Mouse (Mus musculus): ENCODE measurements around the gene Bbx. TPM values are rescaled to one million over a fixed set of nuclear protein-coding genes. Genes with fewer than 3 reads are reported as not detected.
A peak's percentile ranks its signal among the peaks of the same experiment; 100 is the strongest.

Gene Bbx
- polyA plus RNA-seq, 1 experiment from 2014 or later: 54.4 TPM

DNA sequence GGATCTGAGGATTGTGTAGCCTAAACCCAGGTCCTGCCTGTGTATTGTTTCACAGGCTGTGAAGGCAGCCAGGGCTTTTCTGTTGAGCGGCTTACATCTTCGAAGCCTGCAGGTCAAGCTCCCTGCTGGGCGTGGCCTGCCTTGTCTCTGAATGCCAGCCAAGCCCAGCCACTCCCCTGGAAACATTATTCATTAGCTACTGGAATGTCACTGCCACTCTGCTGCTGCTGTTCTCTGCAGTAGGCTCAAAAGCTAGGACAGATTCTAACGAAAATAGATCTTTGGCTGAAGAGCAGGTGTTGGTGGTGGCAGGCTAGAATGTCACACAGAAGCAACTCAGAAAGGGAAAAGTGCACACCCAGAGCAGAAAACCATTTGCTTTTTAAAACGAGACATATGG is 247.1 kb downstream of the Bbx start:
- H3K9me3 ChIP-seq: no peaks in the 10 kb centered on the region
- peaks cover 16% of the 10 kb centered on the region for H3K4me1 ChIP-seq
- H3K4me2 ChIP-seq (replicated peaks): no peak overlapping the region
- 19% methylated on average over 5 of the region's 5 CpGs for WGBS
- peak; percentile 52; the same call in 1 of the 2 replicates for ATAC-seq (ENCODE audit: insufficient number of reproducible peaks, insufficient read depth, low FRiP score, low TSS enrichment)
- H3K36me3 ChIP-seq: no peaks in the 10 kb centered on the region
- no peak overlapping the region for H3K27ac ChIP-seq
- H3K27me3 ChIP-seq: no peaks in the 10 kb centered on the region
- no peak overlapping the region for H3K4me3 ChIP-seq
- no peak overlapping the region for H3K9ac ChIP-seq

DNA sequence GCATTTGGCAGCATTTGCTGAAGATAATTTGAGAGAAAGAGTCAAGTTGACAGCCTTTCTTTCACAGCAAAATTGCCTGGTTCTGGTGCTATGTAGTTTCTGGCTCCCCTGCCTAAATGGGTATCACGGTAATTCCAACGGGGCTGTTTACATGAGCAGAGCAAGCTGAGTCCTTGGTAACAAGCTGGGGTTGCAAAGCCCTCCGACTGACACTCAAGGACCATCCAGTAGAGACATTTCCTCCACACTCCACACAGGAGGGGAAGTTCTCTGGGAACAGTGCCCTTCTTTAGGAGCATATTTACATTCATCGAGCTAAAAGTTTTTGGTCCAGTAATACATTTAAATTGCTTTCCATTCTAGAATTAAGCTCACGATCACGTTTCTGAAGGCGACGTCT is 249.2 kb downstream of the Bbx start:
- Histone ChIP-seq H3K4me3 (no peak overlapping the region), H3K27ac (no peak overlapping the region), H3K27me3 (no peaks in the 10 kb centered on the region), H3K4me1 (peaks cover 7% of the 10 kb centered on the region), H3K4me2 (replicated peaks) (no peak overlapping the region), H3K9me3 (no peaks in the 10 kb centered on the region), H3K9ac (no peak overlapping the region), H3K36me3 (no peaks in the 10 kb centered on the region)
- WGBS: 82% methylated on average over 8 of the region's 8 CpGs
- no peak for ATAC-seq (ENCODE audit: insufficient number of reproducible peaks, insufficient read depth, low FRiP score, low TSS enrichment)

DNA sequence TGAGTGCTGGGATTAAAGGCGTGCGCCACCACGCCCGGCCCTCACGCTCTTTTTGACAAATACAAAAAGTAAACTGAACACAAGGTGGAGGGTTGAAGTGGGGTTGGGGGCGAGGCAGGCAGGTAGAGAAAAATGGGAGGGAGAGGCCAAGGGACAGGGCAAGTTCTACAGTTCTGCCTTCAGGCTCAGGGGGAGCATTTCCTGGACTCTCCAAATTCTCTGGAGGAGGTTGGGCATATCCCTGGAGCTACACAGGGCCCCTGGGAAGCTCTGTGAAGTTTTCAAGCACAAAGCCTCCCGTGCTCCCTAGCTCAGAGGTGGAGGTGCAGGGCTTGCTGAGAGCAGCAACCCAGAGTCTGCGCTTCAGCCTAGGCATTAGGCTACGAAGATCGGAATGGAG is 249.6 kb downstream of the Bbx start:
- no peak overlapping the region for H3K4me3 ChIP-seq
- no peaks in the 10 kb centered on the region for H3K27me3 ChIP-seq
- H3K4me2 ChIP-seq (replicated peaks): no peak overlapping the region
- H3K9ac ChIP-seq: no peak overlapping the region
- H3K36me3 ChIP-seq: no peaks in the 10 kb centered on the region
- WGBS: 90% methylated on average over 10 of the region's 10 CpGs
- H3K4me1 ChIP-seq: peaks cover 7% of the 10 kb centered on the region
- H3K27ac ChIP-seq: no peak overlapping the region
- H3K9me3 ChIP-seq: no peaks in the 10 kb centered on the region
- ATAC-seq (ENCODE audit: insufficient number of reproducible peaks, insufficient read depth, low FRiP score, low TSS enrichment): no peak

DNA sequence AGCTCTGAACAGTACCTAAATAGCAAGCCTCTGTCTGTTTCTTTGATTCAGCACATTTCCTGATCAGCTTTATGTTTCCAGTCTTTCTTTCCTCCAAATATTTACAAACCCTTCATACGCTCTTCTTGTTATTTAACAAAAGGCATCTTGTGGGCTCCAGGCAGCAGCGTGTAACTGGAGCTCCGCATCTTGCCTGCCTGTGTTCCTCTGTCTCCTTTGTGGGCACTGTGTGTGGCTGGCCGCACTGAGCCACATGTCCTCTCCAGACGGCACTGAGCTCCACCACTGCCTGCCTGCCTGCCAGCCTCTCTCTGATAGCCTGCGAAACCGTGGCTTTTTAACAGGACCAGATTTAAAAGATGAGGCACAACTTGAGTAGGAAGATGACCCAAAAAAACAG is 259.4 kb downstream of the Bbx start:
- H3K36me3 ChIP-seq: no peaks in the 10 kb centered on the region
- ATAC-seq (ENCODE audit: insufficient number of reproducible peaks, insufficient read depth, low FRiP score, low TSS enrichment): peak; percentile 70; the same call in 1 of the 2 replicates
- H3K27ac ChIP-seq: no peak overlapping the region
- H3K9ac ChIP-seq: no peak overlapping the region
- no peak overlapping the region for H3K4me3 ChIP-seq
- H3K9me3 ChIP-seq: no peaks in the 10 kb centered on the region
- WGBS: 36% methylated on average over 7 of the region's 7 CpGs
- no peaks in the 10 kb centered on the region for H3K4me1 ChIP-seq
- H3K27me3 ChIP-seq: no peaks in the 10 kb centered on the region
- H3K4me2 ChIP-seq (replicated peaks): no peak overlapping the region

DNA sequence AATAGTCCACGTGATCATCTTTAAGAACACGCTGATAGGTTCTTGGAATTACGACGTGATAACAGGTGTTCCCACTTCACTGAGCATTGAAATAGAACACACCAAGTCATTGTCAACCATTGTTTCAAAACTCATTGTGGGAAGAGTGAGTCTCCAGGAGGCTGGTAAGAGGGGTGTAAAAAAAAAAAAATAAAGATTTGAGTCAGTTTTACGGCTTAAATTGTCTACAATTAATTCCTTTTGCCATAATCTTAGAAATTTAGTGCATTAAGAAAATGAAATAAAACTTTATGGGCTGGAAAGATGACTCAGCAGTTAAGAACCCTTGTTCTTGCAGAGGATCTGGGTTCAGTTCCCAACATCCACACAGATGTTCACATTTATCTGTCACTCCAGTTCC is 261.4 kb downstream of the Bbx start:
- no peak overlapping the region for H3K27ac ChIP-seq
- no peaks in the 10 kb centered on the region for H3K36me3 ChIP-seq
- H3K4me1 ChIP-seq: no peaks in the 10 kb centered on the region
- H3K9me3 ChIP-seq: no peaks in the 10 kb centered on the region
- no peak overlapping the region for H3K4me3 ChIP-seq
- no peak overlapping the region for H3K9ac ChIP-seq
- no peak for ATAC-seq (ENCODE audit: insufficient number of reproducible peaks, insufficient read depth, low FRiP score, low TSS enrichment)
- WGBS: 95% methylated on average over 5 of the region's 5 CpGs
- no peak overlapping the region for H3K4me2 ChIP-seq (replicated peaks)
- H3K27me3 ChIP-seq: no peaks in the 10 kb centered on the region

DNA sequence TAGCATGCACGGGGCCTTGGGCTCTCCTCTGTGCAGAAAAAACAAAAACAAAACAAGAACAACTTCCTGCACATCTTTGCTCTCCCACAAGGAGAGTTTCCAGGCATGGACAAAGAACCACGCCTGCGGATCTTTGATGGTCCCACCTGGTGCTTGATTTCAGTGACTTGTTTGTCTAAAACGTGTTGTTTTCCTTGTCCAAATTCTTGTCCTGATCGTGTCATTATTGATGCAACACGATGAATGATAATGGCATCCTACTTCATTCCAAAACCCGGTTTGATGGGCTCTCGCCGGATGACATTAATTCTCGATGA is 264.2 kb downstream of the Bbx start:
- H3K4me3 ChIP-seq: no peak overlapping the region
- 78% methylated on average over 10 of the region's 10 CpGs for WGBS
- H3K9ac ChIP-seq: no peak overlapping the region
- no peaks in the 10 kb centered on the region for H3K9me3 ChIP-seq
- no peak for ATAC-seq (ENCODE audit: insufficient number of reproducible peaks, insufficient read depth, low FRiP score, low TSS enrichment)
- H3K4me2 ChIP-seq (replicated peaks): no peak overlapping the region
- H3K4me1 ChIP-seq: peaks cover 6% of the 10 kb centered on the region; the same call in 1 of the 2 replicates
- H3K27ac ChIP-seq: no peak overlapping the region
- no peaks in the 10 kb centered on the region for H3K36me3 ChIP-seq
- H3K27me3 ChIP-seq: no peaks in the 10 kb centered on the region

DNA sequence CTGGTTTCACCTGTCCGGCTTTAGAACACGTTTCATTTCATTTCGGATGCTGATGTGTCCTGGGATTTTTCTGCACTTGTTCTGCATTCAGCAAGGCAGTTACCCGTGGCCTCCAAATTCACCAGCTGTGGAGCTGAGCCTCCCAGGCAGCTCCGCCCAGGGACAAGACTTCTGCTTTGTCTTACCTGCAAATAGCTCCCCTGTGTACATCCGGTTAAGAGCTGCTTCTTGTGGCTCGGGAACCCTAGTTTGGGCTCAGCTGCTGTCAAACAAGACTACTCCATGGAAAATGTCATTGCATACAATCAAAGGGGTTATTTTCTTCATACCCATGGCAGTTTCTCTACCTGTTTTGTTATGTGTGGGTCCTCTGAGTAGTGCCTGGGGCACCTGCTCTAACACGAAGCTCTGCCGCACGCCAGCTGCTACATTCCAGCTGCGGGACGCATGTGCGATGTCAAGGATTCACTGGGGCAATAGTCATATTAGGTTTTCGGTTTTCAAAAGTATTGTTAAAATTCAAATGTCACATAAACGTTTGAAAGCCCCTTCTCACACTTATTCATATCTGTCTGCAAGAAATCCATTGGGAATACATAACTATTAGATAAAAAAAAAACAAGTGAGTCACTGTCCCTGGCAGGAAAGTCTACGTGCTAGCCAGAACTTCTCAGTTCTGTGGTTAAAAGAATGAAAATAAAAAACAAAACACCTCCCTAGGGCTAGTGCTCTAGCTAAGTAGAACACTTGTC is 264.8 kb downstream of the Bbx start:
- H3K27me3 ChIP-seq: no peaks in the 10 kb centered on the region
- no peak overlapping the region for H3K4me3 ChIP-seq
- no peak overlapping the region for H3K4me2 ChIP-seq (replicated peaks)
- no peak for ATAC-seq (ENCODE audit: insufficient number of reproducible peaks, insufficient read depth, low FRiP score, low TSS enrichment)
- no peaks in the 10 kb centered on the region for H3K36me3 ChIP-seq
- H3K4me1 ChIP-seq: peaks cover 6% of the 10 kb centered on the region; the same call in 1 of the 2 replicates
- no peak overlapping the region for H3K9ac ChIP-seq
- 74% methylated on average over 16 of the region's 16 CpGs for WGBS
- no peak overlapping the region for H3K27ac ChIP-seq
- H3K9me3 ChIP-seq: no peaks in the 10 kb centered on the region

DNA sequence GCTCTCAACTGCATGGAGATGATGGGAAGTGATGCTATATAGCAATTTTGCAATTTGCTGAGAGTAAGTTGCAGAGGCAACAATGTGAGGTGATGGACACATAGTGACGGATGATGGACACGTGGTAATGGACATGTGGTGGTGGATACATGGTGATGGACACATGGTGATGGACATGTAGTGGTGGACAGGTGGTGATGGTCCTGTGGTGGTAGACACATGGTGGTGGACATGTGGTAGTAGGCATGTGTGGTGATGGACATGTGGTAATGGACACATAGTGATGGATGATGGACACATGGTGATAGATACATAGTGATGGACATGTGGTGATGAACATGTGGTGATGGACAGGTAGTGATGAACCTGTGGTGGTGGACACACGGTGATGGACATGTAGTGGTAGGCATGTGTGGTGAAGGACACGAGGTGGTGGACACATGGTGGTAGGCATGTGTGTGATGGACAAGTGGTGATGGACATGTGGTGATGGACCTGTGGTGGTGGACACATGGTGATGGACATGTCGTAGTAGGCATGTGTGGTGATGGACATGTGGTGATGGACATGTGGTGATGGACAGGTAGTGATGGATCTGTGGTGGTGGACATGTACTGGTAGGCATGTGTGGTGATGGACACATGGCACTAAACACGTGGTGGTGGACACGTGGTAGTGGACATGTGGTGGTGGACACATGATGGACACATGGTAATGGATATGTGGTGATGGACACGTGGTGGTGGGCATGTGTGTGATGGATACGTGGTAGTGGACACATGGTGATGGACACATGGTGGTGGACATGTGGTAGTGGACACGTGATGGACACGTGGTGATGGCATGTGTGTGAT is 271.5 kb downstream of the Bbx start:
- 93% methylated on average over 11 of the region's 11 CpGs for WGBS
- Histone ChIP-seq H3K27ac (no peak overlapping the region), H3K27me3 (no peaks in the 10 kb centered on the region), H3K9ac (no peak overlapping the region), H3K4me2 (replicated peaks) (no peak overlapping the region), H3K4me3 (no peak overlapping the region), H3K36me3 (no peaks in the 10 kb centered on the region), H3K9me3 (no peaks in the 10 kb centered on the region), H3K4me1 (peaks cover 6% of the 10 kb centered on the region; the same call in 1 of the 2 replicates)
- ATAC-seq (ENCODE audit: insufficient number of reproducible peaks, insufficient read depth, low FRiP score, low TSS enrichment): no peak

DNA sequence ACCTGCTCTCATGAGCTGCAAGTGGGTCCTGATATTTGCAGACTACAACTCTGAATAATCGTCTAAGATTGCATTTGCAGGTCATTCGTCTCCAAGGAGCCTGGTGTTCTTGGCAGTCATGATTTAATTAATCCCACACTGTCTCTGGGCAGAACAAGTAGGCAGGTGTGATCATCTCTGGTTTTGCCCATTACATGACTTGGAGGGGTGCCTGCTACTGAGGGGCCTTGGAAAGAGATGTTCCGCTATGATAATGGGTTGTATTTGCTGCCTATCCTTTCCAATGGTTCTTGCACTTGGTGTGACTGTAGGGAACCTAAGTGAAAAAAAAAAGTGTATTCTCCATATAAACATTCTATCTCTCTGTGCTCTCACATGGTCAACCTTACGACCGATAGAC is 273.6 kb downstream of the Bbx start:
- Histone ChIP-seq H3K4me2 (replicated peaks) (no peak overlapping the region), H3K36me3 (no peaks in the 10 kb centered on the region), H3K27ac (no peak overlapping the region), H3K27me3 (no peaks in the 10 kb centered on the region), H3K9me3 (no peaks in the 10 kb centered on the region), H3K4me3 (no peak overlapping the region), H3K9ac (no peak overlapping the region), H3K4me1 (peaks cover 4% of the 10 kb centered on the region; the same call in 1 of the 2 replicates)
- ATAC-seq (ENCODE audit: insufficient number of reproducible peaks, insufficient read depth, low FRiP score, low TSS enrichment): no peak
- 86% methylated on average over 5 of the region's 5 CpGs for WGBS

DNA sequence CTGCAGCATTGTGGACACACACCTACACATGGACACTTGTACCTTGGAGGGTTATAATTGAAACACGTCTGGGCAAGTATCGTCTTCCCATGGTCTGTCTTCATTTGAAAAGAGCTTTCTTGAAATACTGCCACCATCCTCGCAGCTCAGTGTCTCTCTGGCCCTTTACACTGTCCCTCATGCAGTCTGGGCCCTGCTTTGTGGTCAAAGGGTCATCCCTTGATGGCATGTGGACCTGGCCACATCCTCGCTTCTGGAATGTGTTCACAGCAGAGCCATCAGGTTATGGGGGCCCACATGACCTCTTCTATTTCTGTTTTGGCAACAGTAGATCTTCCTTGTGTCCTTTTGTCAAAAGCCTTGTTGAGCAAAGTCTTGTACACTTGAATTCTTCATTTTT is 282.6 kb downstream of the Bbx start:
- no peak for ATAC-seq (ENCODE audit: insufficient number of reproducible peaks, insufficient read depth, low FRiP score, low TSS enrichment)
- Histone ChIP-seq H3K27ac (no peak overlapping the region), H3K4me3 (no peak overlapping the region)

DNA sequence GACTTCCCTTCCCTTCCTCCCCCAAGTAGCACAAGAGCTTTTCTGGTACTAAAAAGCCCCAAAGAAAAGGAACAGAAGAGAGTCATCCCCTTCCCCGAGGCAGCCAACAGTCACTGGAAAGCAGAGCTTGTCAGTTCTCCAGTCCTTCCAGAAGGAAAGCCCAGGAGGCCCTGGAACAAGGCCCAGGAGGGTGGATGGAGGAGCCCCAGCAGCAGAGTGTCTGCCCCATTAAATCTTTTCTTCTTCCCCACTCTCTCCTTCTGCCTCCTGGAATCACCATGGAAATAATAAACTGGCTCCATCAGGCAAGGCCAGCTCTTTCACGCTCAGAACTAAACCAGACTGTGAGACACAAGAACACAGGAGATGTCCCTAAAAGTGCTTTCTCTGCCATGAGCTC is 284.3 kb downstream of the Bbx start:
- no peak for ATAC-seq (ENCODE audit: insufficient number of reproducible peaks, insufficient read depth, low FRiP score, low TSS enrichment)
- H3K4me2 ChIP-seq (replicated peaks): no peak overlapping the region
- H3K27me3 ChIP-seq: no peaks in the 10 kb centered on the region
- H3K36me3 ChIP-seq: no peaks in the 10 kb centered on the region
- H3K4me1 ChIP-seq: no peaks in the 10 kb centered on the region
- WGBS: 82% methylated on average over 2 of the region's 2 CpGs
- no peak overlapping the region for H3K9ac ChIP-seq
- no peak overlapping the region for H3K27ac ChIP-seq
- H3K4me3 ChIP-seq: no peak overlapping the region
- no peaks in the 10 kb centered on the region for H3K9me3 ChIP-seq

More for the DNA sequence above, 282.6 kb downstream of the Bbx start:
- Histone ChIP-seq H3K4me2 (replicated peaks) (no peak overlapping the region), H3K4me1 (no peaks in the 10 kb centered on the region), H3K9me3 (no peaks in the 10 kb centered on the region), H3K9ac (no peak overlapping the region), H3K36me3 (no peaks in the 10 kb centered on the region), H3K27me3 (no peaks in the 10 kb centered on the region)
- WGBS: 83% methylated on average over 4 of the region's 4 CpGs
